Comparison of ENCODE assay signal across 8 mouse cellular contexts in genomic region chr19:5016782-5017181, GRCm38 (mm10). TPM values are rescaled to one million over a fixed set of nuclear protein-coding genes. Genes with fewer than 3 reads are reported as not detected.
DNase-seq lines count a peak whose midpoint lies in the region; ATAC-seq and TF ChIP-seq lines count a peak whose summit lies in the region.

No protein-coding gene starts in this region.

- peak; percentile 80 for DNase-seq in hindbrain, embryonic 10.5 days (ENCODE audit: low spot score)
- peak; percentile 75 for DNase-seq in T-cell, adult 2 months (ENCODE audit: low spot score)
- peak; percentile 78 for DNase-seq in embryo, embryonic 9.5 days (ENCODE audit: extremely low spot score)
- DNase-seq in left cerebral cortex, postnatal 4 days: peak; percentile 83
- DNase-seq in stomach, postnatal 0 days (ENCODE audit: low spot score): peak; percentile 81

- TF ChIP-seq EP300 in stomach, postnatal 0 days (optimal IDR thresholded peaks at IDR 0.05): no peak

- no peak overlapping the region for H3K9ac ChIP-seq in hindbrain, embryonic 12.5 days
- H3K9ac ChIP-seq in heart, embryonic 16.5 days (ENCODE audit: low read length): peak overlapping the region; percentile 65
- no peak overlapping the region for H3K9ac ChIP-seq in midbrain, embryonic 15.5 days
- H3K9ac ChIP-seq in stomach, postnatal 0 days (ENCODE audit: low read length): no peak overlapping the region

- H3K4me2 ChIP-seq in hindbrain, embryonic 12.5 days (replicated peaks): no peak overlapping the region
- peak overlapping the region; percentile 58 for H3K4me2 ChIP-seq in heart, embryonic 16.5 days (ENCODE audit: low read depth, low read length)
- 0 out of 2 replicates have a peak overlapping the region, but pooled peaks have one; percentile 4 for H3K4me2 ChIP-seq in midbrain, embryonic 15.5 days
- H3K4me2 ChIP-seq in stomach, postnatal 0 days (replicated peaks; ENCODE audit: low read depth): peak overlapping the region; percentile 27

- intact Hi-C loops in left cerebral cortex, postnatal 4 days (cut with DNase I): no loop called here

- 0 out of 2 replicates have a peak overlapping the region, but pooled peaks have one; percentile 11 for H3K4me3 ChIP-seq in hindbrain, embryonic 10.5 days
- no peak overlapping the region for H3K4me3 ChIP-seq in hindbrain, embryonic 12.5 days
- H3K4me3 ChIP-seq in heart, embryonic 16.5 days (ENCODE audit: low read length): no peak overlapping the region
- H3K4me3 ChIP-seq in midbrain, embryonic 15.5 days: no peak overlapping the region
- no peak overlapping the region for H3K4me3 ChIP-seq in stomach, postnatal 0 days (ENCODE audit: low read depth, low read length)

- peak; percentile 84 for TF ChIP-seq CTCF in stomach, postnatal 0 days (IDR thresholded peaks at IDR 0.05; ENCODE audit: low read depth)

- peaks cover 11% of the 10 kb centered on the region for H3K4me1 ChIP-seq in hindbrain, embryonic 10.5 days (replicated peaks)
- H3K4me1 ChIP-seq in hindbrain, embryonic 12.5 days: no peaks in the 10 kb centered on the region
- H3K4me1 ChIP-seq in heart, embryonic 16.5 days (ENCODE audit: control insufficient read depth, insufficient read depth, low read length): peaks cover 22% of the 10 kb centered on the region
- peaks cover 5% of the 10 kb centered on the region; the same call in 1 of the 2 replicates for H3K4me1 ChIP-seq in midbrain, embryonic 15.5 days
- 0 out of 2 replicates have a peak, but pooled peaks cover 3% of the 10 kb centered on the region for H3K4me1 ChIP-seq in stomach, postnatal 0 days (replicated peaks; ENCODE audit: control insufficient read depth, insufficient read depth)

- no peak for ATAC-seq in hindbrain, embryonic 12.5 days (ENCODE audit: low FRiP score)
- ATAC-seq in heart, embryonic 16.5 days (replicated peaks; ENCODE audit: extremely low read depth, insufficient read depth, low FRiP score): peak; percentile 47; the same call in 1 of the 2 replicates
- ATAC-seq in midbrain, embryonic 15.5 days (replicated peaks): no peak
- ATAC-seq in stomach, postnatal 0 days (ENCODE audit: low FRiP score, low TSS enrichment): peak; percentile 52; the same call in 1 of the 2 replicates

- no peaks in the 10 kb centered on the region for H3K36me3 ChIP-seq in hindbrain, embryonic 10.5 days
- no peaks in the 10 kb centered on the region for H3K36me3 ChIP-seq in hindbrain, embryonic 12.5 days
- no peaks in the 10 kb centered on the region for H3K36me3 ChIP-seq in heart, embryonic 16.5 days (ENCODE audit: control insufficient read depth, insufficient read depth)
- H3K36me3 ChIP-seq in midbrain, embryonic 15.5 days (replicated peaks): no peaks in the 10 kb centered on the region
- H3K36me3 ChIP-seq in stomach, postnatal 0 days (ENCODE audit: control insufficient read depth, insufficient read depth, low read length): no peaks in the 10 kb centered on the region

- WGBS in hindbrain, embryonic 10.5 days: 23% methylated on average over 12 of the region's 12 CpGs
- 19% methylated on average over 12 of the region's 12 CpGs for WGBS in hindbrain, embryonic 12.5 days
- WGBS in heart, embryonic 16.5 days: 20% methylated on average over 12 of the region's 12 CpGs
- 22% methylated on average over 12 of the region's 12 CpGs for WGBS in midbrain, embryonic 15.5 days
- 24% methylated on average over 12 of the region's 12 CpGs for WGBS in stomach, postnatal 0 days

- no peaks in the 10 kb centered on the region for H3K9me3 ChIP-seq in hindbrain, embryonic 10.5 days
- H3K9me3 ChIP-seq in hindbrain, embryonic 12.5 days (replicated peaks): no peaks in the 10 kb centered on the region
- H3K9me3 ChIP-seq in heart, embryonic 16.5 days (replicated peaks; ENCODE audit: control insufficient read depth, low read length): no peaks in the 10 kb centered on the region
- no peaks in the 10 kb centered on the region for H3K9me3 ChIP-seq in midbrain, embryonic 15.5 days
- no peaks in the 10 kb centered on the region for H3K9me3 ChIP-seq in stomach, postnatal 0 days (ENCODE audit: control insufficient read depth, low read length)

- H3K27ac ChIP-seq in hindbrain, embryonic 10.5 days: peak overlapping the region; percentile 45; the same call in 1 of the 2 replicates
- no peak overlapping the region for H3K27ac ChIP-seq in hindbrain, embryonic 12.5 days
- H3K27ac ChIP-seq in heart, embryonic 16.5 days (ENCODE audit: low read length): peak overlapping the region; percentile 99
- no peak overlapping the region for H3K27ac ChIP-seq in midbrain, embryonic 15.5 days
- H3K27ac ChIP-seq in stomach, postnatal 0 days (replicated peaks): peak overlapping the region; percentile 58

- 0 out of 2 replicates have a peak, but pooled peaks cover 3% of the 10 kb centered on the region for H3K27me3 ChIP-seq in hindbrain, embryonic 10.5 days (ENCODE audit: insufficient read depth, poor library complexity, severe bottlenecking)
- 0 out of 2 replicates have a peak, but pooled peaks cover 6% of the 10 kb centered on the region for H3K27me3 ChIP-seq in hindbrain, embryonic 12.5 days
- no peaks in the 10 kb centered on the region for H3K27me3 ChIP-seq in heart, embryonic 16.5 days (ENCODE audit: control insufficient read depth, insufficient read depth, low read length)
- H3K27me3 ChIP-seq in midbrain, embryonic 15.5 days (replicated peaks): no peaks in the 10 kb centered on the region
- H3K27me3 ChIP-seq in stomach, postnatal 0 days (ENCODE audit: control insufficient read depth, insufficient read depth, low read length): no peaks in the 10 kb centered on the region

RNA-seq across cellular contexts. Expression of gene Slc29a2, which starts 6.9 kb away (rescaled TPM):
- polyA plus RNA-seq in hindbrain, embryonic 10.5 days (2016; fragmentation: Nextera tagmentation; extraction: Ambion mirVana): 5.5 and 8.4 TPM in 2 replicates
- 5.3 and 7.2 TPM in 2 replicates for polyA plus RNA-seq in hindbrain, embryonic 12.5 days (2016; fragmentation: Nextera tagmentation; extraction: Ambion mirVana)
- polyA plus RNA-seq in heart, embryonic 16.5 days (2015; fragmentation: Nextera tagmentation; extraction: Ambion mirVana): 12.6 and 13.8 TPM in 2 replicates
- 10 to 100 TPM; 29.5 to 32.1 TPM for total RNA-seq in left cerebral cortex, postnatal 4 days (2021)
- 12.2 and 13.6 TPM in 2 replicates for polyA plus RNA-seq in midbrain, embryonic 15.5 days (2015; fragmentation: Nextera tagmentation; extraction: Ambion mirVana)
- polyA plus RNA-seq in stomach, postnatal 0 days (2015; fragmentation: Nextera tagmentation; extraction: Ambion mirVana): 1.7 and 1.8 TPM in 2 replicates

RNA-seq across cellular contexts. Expression of gene B4gat1, which starts 21.8 kb away (rescaled TPM):
- 38.8 and 41.6 TPM in 2 replicates for polyA plus RNA-seq in hindbrain, embryonic 10.5 days (2016; fragmentation: Nextera tagmentation; extraction: Ambion mirVana)
- polyA plus RNA-seq in hindbrain, embryonic 12.5 days (2016; fragmentation: Nextera tagmentation; extraction: Ambion mirVana): 43.8 and 48.7 TPM in 2 replicates
- 43.4 and 43.5 TPM in 2 replicates for polyA plus RNA-seq in heart, embryonic 16.5 days (2015; fragmentation: Nextera tagmentation; extraction: Ambion mirVana)
- 10 to 100 TPM; 64.1 to 76.4 TPM for total RNA-seq in left cerebral cortex, postnatal 4 days (2021)
- polyA plus RNA-seq in midbrain, embryonic 15.5 days (2015; fragmentation: Nextera tagmentation; extraction: Ambion mirVana): 78.8 and 80.6 TPM in 2 replicates
- polyA plus RNA-seq in stomach, postnatal 0 days (2015; fragmentation: Nextera tagmentation; extraction: Ambion mirVana): 22.3 and 23.6 TPM in 2 replicates

RNA-seq across cellular contexts. Expression of gene AC124502.3, which starts 21.9 kb away (rescaled TPM):
- 2.4 and 3.2 TPM in 2 replicates for polyA plus RNA-seq in hindbrain, embryonic 10.5 days (2016; fragmentation: Nextera tagmentation; extraction: Ambion mirVana)
- polyA plus RNA-seq in hindbrain, embryonic 12.5 days (2016; fragmentation: Nextera tagmentation; extraction: Ambion mirVana): 2.5 and 4.0 TPM in 2 replicates
- polyA plus RNA-seq in heart, embryonic 16.5 days (2015; fragmentation: Nextera tagmentation; extraction: Ambion mirVana): 2.6 and 2.7 TPM in 2 replicates
- total RNA-seq in left cerebral cortex, postnatal 4 days (2021): 1 to 10 TPM; 5.3 to 5.5 TPM
- 3.6 and 4.2 TPM in 2 replicates for polyA plus RNA-seq in midbrain, embryonic 15.5 days (2015; fragmentation: Nextera tagmentation; extraction: Ambion mirVana)
- polyA plus RNA-seq in stomach, postnatal 0 days (2015; fragmentation: Nextera tagmentation; extraction: Ambion mirVana): 0.24 and 1.1 TPM in 2 replicates

RNA-seq across cellular contexts. Expression of gene Brms1, which starts 24.4 kb away (rescaled TPM):
- 86.8 and 91.8 TPM in 2 replicates for polyA plus RNA-seq in hindbrain, embryonic 10.5 days (2016; fragmentation: Nextera tagmentation; extraction: Ambion mirVana)
- 56.9 and 61.2 TPM in 2 replicates for polyA plus RNA-seq in hindbrain, embryonic 12.5 days (2016; fragmentation: Nextera tagmentation; extraction: Ambion mirVana)
- polyA plus RNA-seq in heart, embryonic 16.5 days (2015; fragmentation: Nextera tagmentation; extraction: Ambion mirVana): 29.7 and 29.9 TPM in 2 replicates
- 10 to 100 TPM; 14.5 to 15.5 TPM for total RNA-seq in left cerebral cortex, postnatal 4 days (2021)
- 40.0 and 44.4 TPM in 2 replicates for polyA plus RNA-seq in midbrain, embryonic 15.5 days (2015; fragmentation: Nextera tagmentation; extraction: Ambion mirVana)
- polyA plus RNA-seq in stomach, postnatal 0 days (2015; fragmentation: Nextera tagmentation; extraction: Ambion mirVana): 42.3 and 45.6 TPM in 2 replicates

RNA-seq across cellular contexts. Expression of gene Npas4, which starts 26.7 kb away (rescaled TPM):
- not detected in 2 replicates for polyA plus RNA-seq in hindbrain, embryonic 10.5 days (2016; fragmentation: Nextera tagmentation; extraction: Ambion mirVana)
- polyA plus RNA-seq in hindbrain, embryonic 12.5 days (2016; fragmentation: Nextera tagmentation; extraction: Ambion mirVana): 0.08 and 0.10 TPM in 2 replicates
- polyA plus RNA-seq in heart, embryonic 16.5 days (2015; fragmentation: Nextera tagmentation; extraction: Ambion mirVana): 0.09 and 0.10 TPM in 2 replicates
- total RNA-seq in left cerebral cortex, postnatal 4 days (2021): 1 to 10 TPM; 5.5 to 6.8 TPM
- 0.49 and 0.67 TPM in 2 replicates for polyA plus RNA-seq in midbrain, embryonic 15.5 days (2015; fragmentation: Nextera tagmentation; extraction: Ambion mirVana)
- polyA plus RNA-seq in stomach, postnatal 0 days (2015; fragmentation: Nextera tagmentation; extraction: Ambion mirVana): 0.08 and 0.12 TPM in 2 replicates

Comparison
In these comparisons a context has a peak if more than half of its experiments do, and no peak if none do; other contexts are left out.
1. H3K27ac ChIP-seq: peak in hindbrain, embryonic 10.5 days (single experiment), heart, embryonic 16.5 days (single experiment) and stomach, postnatal 0 days (single experiment); none in hindbrain, embryonic 12.5 days (single experiment) and midbrain, embryonic 15.5 days (single experiment).
2. ATAC-seq: peak in heart, embryonic 16.5 days (single experiment) and stomach, postnatal 0 days (single experiment); none in hindbrain, embryonic 12.5 days (single experiment) and midbrain, embryonic 15.5 days (single experiment).
3. Peak in every context shown above with its lines, with median percentiles within 50 percentile points of each other: DNase-seq.